Mouse (Mus musculus) heart, adult 9 months (tissue): ENCODE measurements at regions not wholly inside any gene's neighbourhood (a gene's known extent, or its start where the extent isn't known, plus 50 kb on each side); places are given as distances from the start of the nearest gene placed in this dataset.
A peak's percentile ranks its signal among the peaks of the same experiment; 100 is the strongest.

ENCODE experiments used
- DNase-seq, 2 experiments: peaks; one replicate each; pipeline ENCODE4 v3.0.0; 2022; ENCODE audit warnings: low spot score in 2 of 2

DNA sequence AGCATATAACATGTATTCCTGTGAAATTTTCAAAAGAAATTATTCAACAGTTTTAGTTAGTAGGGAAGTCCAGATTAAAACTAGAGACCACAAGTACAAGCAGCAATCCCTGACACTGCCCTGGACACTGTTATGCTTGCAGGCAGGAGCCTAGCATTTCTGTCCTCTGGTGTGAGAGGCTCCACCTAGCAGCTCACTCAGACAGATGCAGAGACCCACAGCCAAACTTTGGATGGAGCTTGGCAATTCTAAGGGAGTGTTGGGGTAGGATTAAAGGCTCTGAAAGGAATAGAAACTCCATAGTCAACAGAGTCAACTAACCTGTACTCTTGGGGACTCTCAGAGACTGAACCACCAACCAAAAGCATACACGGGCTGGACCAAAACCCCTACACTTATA, 509.8 kb downstream of the Flrt2 start:
- no peak for DNase-seq

- DNase-seq, result no peak
Observed at GRCm38 (mm10) chr12:96226446-96226845, 534.4 kb downstream of the Flrt2 start.

DNA sequence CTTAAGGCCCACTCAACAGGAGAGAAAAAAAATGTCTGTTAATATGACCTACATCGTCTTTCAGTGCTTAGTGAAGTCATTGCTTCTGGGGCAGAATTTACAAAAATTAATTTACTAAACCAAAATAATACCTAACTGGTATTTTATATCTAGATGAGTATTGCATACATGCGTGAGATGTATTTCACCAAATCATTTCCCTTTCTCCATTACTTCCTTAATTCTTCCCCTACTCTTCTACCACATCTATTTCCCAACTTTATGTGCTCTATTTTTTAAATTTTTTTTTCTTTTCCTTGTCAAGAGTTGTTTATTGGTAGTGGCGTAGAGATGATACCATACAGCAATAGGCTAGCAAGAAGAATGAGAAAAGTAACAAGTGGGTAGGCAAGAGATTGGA, 536.7 kb downstream of the Flrt2 start:
- DNase-seq, result no peak

DNA sequence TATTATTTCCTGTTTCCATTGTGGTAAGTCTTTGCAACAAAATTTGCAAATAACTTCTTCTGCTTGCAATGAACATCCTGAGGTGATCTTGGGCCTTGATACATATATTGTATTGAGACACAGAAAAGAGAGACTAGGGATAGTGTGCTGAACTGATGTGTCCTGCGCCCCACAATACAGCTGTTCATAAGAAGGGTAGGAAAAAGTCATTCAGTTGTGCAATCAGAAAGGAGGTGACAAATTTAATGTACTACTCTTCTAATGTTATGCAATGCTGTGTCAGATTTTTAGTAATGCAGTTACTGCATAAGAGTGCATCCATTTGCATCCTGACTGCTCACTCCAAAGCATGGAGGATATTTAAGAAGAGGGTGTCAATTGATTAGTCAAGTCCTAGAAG, 543.5 kb downstream of the Flrt2 start:
- no peak for DNase-seq

DNA sequence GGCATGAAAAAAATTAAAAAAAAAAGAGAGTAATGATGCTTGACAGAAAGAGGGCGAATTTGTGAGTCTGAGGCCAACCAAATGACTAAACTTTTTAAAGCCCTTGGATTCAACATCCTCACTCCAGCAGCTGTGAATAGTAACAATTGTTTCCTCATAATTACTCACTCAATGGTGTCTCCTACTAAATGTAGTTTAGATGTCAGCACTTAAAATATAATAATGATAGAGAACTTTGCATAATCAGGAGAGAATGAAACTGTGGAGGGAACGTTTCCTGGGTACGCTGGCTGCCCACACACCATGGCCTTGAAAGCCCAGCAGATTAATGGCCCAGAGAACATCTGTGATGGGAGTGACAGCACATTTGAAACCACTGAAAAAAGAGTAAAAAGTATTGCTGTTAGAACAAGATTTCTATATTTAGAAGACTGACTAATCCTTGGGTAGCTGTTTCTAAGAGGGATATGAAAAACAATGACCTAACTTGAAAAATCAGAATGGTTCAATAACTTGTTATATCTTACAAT, 544.0 kb downstream of the Flrt2 start:
- no peak for DNase-seq

GRCm38 (mm10) chr12:96239642-96240041, 547.6 kb downstream of the Flrt2 start:
- no peak for DNase-seq

- no peak for DNase-seq
Observed at GRCm38 (mm10) chr12:96261978-96262377, 570.0 kb downstream of the Flrt2 start.

DNA sequence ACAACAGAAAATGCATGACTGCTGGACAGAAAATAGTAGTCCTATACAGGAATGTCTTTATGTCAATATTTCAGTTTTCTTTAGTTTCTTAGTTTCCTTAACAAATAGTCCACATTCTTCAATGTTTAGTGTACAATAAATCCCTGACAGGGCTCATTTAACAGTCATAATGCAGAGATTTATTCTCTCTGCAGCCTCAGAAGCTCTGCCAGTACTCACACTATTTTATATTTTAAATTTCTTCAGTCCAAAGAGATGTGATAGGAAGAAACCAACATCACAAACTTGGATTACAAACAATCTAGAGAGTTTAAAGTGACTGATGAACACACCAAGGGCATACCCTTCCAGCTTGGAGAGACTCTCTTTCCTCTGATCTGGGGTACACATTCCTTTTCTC, 583.9 kb downstream of the Flrt2 start:
- no peak for DNase-seq

DNA sequence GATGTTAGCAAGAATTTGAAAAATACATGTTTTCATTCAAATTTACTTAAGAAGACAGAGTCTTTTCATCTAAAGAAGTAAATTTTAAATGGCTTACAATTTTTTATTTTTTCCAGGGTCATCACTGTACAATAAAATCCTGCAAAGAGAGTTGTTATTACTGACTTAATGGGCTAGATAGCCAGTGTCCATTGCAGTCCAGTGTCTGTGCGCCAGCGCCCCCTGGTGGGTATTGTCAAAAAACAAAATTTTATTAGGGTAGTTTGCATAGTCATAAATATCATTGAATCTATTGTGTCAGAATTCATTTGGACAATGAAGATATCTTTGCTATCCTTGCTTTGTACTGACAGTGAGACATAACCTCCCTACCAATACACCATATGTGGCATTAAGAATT, 619.1 kb downstream of the Flrt2 start:
- DNase-seq, result peak in 1 of 2 experiments; percentile 4

GRCm38 (mm10) chr12:96323061-96323786, 631.2 kb downstream of the Flrt2 start:
- no peak for DNase-seq

GRCm38 (mm10) chr12:96351143-96351542, 659.1 kb downstream of the Flrt2 start:
- DNase-seq, result no peak

DNA sequence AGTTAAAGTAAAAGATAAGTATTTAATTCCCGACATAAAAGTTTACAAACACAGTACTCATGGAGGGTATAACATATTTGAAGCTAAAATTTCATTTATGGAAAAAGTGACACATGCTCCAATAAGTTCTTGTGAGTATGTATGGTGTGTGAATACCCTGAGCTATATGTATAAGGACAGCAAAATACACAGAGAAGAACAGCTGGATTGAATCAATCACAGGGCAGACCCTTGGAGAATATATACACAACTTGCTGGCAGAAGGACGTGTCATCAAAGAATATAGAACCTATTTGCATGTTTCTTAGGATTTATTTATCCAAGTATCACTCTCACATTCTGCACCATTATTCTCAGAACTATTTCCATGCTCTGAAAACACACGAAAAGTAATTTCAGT, 686.9 kb downstream of the Flrt2 start:
- DNase-seq, result no peak

DNA sequence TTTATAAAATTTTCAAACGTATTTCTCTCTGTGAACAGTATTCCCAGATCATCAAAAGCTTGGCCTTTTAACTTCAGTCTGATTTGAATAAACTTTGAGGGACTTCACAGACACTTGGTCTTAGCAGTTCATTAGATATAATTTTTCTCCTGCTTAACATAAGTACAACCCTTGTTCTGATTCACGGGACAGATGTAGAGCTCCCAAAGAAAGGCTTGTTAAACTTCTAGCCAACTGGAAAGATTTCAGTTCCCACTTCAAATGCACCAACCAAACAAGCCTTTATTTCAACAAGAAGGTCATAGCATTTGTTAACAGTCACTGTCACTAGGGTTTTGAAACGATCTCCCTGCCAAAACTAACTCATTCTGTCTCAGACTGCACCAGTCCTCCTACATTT, 727.1 kb downstream of the Flrt2 start:
- no peak for DNase-seq

DNA sequence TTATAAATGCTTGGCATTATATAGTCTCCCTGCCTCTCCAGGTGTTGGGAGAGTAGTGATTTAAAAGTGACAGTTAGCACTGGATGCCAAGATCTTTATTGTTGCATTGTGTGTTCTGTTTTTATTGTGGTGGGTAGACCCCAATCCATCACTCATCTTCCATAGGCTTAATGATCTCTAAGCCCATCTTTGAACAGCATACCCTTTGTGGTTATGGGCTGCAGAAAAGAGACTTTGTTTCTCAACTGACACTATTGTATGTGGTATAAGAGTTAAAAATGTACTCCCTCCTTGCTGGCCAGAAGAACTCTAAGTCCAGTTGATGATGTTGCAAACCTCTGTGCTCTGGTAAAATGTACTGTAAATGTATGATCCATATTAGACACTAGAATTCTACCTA, 727.5 kb downstream of the Flrt2 start:
- no peak for DNase-seq

GRCm38 (mm10) chr12:96427589-96427988, 735.6 kb downstream of the Flrt2 start:
- DNase-seq, result no peak

DNA sequence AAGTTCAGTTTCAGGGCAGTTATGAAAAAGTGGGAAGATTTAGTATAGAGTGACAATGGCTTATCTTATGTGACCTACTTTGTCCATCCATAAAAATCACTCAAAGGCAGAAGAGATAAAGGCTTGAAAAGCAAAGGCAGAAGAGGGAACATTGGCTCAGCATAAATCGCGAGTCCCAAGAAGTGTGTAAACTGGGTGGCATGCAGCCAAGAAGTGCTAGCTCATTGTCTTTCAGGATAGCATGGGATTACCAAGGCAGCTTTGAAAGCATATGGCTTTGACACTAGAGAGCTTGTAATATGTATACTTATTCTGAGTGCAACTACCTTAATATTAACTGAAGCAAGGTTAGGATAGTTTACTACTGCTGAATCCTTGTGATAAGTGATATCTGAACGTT, 750.5 kb downstream of the Flrt2 start:
- DNase-seq, result no peak

- no peak for DNase-seq
Observed at GRCm38 (mm10) chr12:96453374-96453773, 761.3 kb downstream of the Flrt2 start.

DNA sequence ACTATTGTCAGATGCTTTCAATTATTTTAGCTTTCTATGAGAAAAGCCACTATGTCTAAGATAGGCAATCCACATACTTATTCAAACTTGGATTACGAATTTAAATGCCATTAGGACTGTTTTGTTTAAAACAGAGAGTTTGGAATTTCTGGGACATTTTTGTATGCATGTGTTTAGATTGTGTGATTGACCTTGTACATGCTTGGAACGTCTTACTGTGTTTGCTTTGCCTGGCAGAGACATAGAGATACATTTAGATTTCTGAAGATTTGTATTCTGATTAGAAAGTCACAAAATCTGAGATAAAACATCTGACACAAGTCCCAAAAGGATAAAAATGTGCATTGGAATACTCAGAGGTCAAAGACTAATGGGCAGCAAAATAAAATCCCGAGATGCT, 784.3 kb downstream of the Flrt2 start:
- DNase-seq, result no peak

DNA sequence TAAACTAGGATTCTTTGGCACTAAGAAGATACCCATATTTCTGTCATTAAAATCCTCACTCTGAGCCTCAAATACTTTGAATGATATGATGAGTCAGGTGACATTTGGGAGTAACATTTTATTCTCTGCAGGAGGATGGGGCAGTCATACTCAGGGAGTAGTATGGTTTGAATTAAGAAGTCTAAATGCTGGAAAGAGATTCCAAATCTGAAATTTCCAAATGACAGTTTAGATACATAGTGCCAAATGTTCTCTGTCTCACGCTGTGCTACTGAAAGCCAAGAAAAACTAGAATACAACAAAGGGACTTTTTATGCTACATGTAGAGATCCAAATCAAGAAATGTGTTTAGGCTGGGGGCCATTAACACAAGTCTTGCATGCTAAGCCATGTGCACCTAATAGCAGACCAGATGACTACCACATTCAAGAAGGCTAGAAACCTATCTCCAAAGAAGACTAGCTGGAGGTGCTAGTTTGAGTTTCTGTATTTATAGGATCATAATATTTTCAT, 796.5 kb downstream of the Flrt2 start:
- DNase-seq, result no peak

DNA sequence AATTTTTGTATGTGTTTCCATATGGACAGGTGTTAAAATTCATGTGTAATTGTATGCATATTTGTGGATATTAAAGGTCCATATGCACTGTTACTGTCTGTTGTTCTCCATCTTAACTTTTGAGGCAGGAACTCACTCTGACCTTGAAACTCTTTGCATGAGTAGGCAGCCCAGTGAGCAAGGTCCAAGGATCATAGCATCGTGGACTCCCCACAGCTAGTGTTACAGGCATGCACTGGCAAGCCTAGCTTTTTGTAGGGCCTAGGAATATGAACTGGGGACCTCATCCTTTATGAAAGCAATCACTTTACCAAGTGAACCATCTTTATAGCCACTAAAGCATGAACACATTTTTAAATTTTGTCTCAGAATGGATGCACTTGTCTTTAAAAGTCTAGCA, 817.6 kb downstream of the Flrt2 start:
- DNase-seq, result no peak

DNA sequence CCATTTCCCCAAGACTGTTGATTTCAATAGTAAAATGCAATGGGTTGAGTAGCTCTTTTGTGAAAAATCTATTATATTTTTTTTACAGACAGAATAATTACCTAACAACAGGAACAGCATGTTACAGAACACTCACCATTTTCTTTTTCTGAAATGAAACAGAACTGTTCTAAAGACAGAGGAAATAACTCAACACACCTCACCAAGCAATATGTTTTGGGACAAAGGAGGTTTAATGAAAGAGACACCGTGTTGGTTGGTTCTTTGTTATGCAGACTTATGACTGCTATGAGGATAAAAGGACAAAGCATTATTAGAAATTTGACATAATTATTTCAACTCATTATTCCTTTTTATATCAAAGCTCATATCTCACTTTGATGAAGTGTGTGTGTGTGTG, 866.8 kb downstream of the Flrt2 start:
- no peak for DNase-seq

GRCm38 (mm10) chr12:96594845-96595244, 902.8 kb downstream of the Flrt2 start:
- DNase-seq, result no peak

- no peak for DNase-seq
Observed at GRCm38 (mm10) chr12:96615134-96615533, 923.1 kb downstream of the Flrt2 start.

- DNase-seq, result no peak
Observed at GRCm38 (mm10) chr12:96615850-96616249, 923.8 kb downstream of the Flrt2 start.
